Mouse (Mus musculus) forebrain, postnatal 0 days (tissue): Measurements from ENCODE around the gene Paxip1. TPM values are rescaled to one million over a fixed set of nuclear protein-coding genes. Genes with fewer than 3 reads are reported as not detected.

ENCODE experiments used
- ATAC-seq: fragments of 200-750 bp; cut with Nextera tagmentation; 2 replicates; pipeline ENCODE4 v1.8.0; 2017; ENCODE audit warnings: mild to moderate bottlenecking, moderate library complexity
- DNase-seq: peaks from one replicate; pipeline ENCODE4 v3.0.0-alpha.2; 2015
- H3K27ac ChIP-seq: fragments of 300-500 bp; sonication (generic); 2 replicates; pipeline ENCODE4 v1.5.1; 2014; ENCODE audit warnings: low read depth, mild to moderate bottlenecking, antibody characterized with exemption, low read length, moderate library complexity, mixed read lengths
- H3K27me3 ChIP-seq: fragments of 300-500 bp; sonication (generic); 2 replicates; pipeline ENCODE4 v1.6.1; 2014; ENCODE audit warnings: mild to moderate bottlenecking, low read length, mixed read lengths; ENCODE audit not compliant: insufficient read depth
- H3K36me3 ChIP-seq: fragments of 300-500 bp; sonication (generic); 2 replicates; pipeline ENCODE4 v1.6.1; 2014; ENCODE audit warnings: mild to moderate bottlenecking, moderate library complexity; ENCODE audit not compliant: insufficient read depth
- H3K4me1 ChIP-seq: fragments of 300-500 bp; sonication (generic); 2 replicates; pipeline ENCODE4 v1.6.1; 2014; ENCODE audit warnings: antibody characterized with exemption; ENCODE audit not compliant: insufficient read depth
- H3K4me2 ChIP-seq: fragments of 300-500 bp; sonication (generic); 2 replicates; pipeline ENCODE4 v1.6.1; 2014; ENCODE audit warnings: low read depth, mild to moderate bottlenecking, moderate library complexity
- H3K4me3 ChIP-seq: fragments of 300-500 bp; sonication (generic); 2 replicates; pipeline ENCODE4 v1.5.1; 2014; ENCODE audit warnings: low read depth, low read length, mixed read lengths
- H3K9ac ChIP-seq: fragments of 300-500 bp; sonication (generic); 2 replicates; pipeline ENCODE4 v1.6.1; 2014; ENCODE audit warnings: mild to moderate bottlenecking
- H3K9me3 ChIP-seq: fragments of 300-500 bp; sonication (generic); 2 replicates; pipeline ENCODE4 v1.6.1; 2016; ENCODE audit warnings: low read length
- CTCF ChIP-seq: sonication (generic); IDR thresholded peaks from 2 replicates; pipeline ENCODE4 v1.5.1; 2016; ENCODE audit warnings: antibody characterized with exemption, control low read depth, low read depth
- WGBS: fragments of 180-500 bp; shearing (Covaris S2); extraction: QIAGEN DNeasy Blood & Tissue Kit; methylation state at CpG from one replicate; pipeline ENCODE4 v1.1.7; 2014; 5-methylcytosine and 5-hydroxymethylcytosine counted together
- polyA plus RNA-seq: library from polyadenylated mRNA; unstranded; fragments of >200 nt; fragmentation: Nextera tagmentation; extraction: Ambion mirVana; gene quantifications from 2 replicates; pipeline ENCODE4 v1.2.1, GENCODE M21; 2015
- total RNA-seq: library from RNA; depleted of rRNA; stranded (reverse); fragments of >200 nt; gene quantifications from 2 replicates; pipeline ENCODE4 v1.2.3, GENCODE M21; 2014

The Paxip1 gene
- total and polyA plus RNA-seq, 2 experiments from 2014 or later, result 21.3 to 28.1 TPM

- H3K36me3 ChIP-seq, result no peaks in the 10 kb centered on the region
- no peaks in the 10 kb centered on the region for H3K9me3 ChIP-seq
- H3K27me3 ChIP-seq, result no peaks in the 10 kb centered on the region
- H3K4me1 ChIP-seq, result peaks cover 10% of the 10 kb centered on the region
- 6% methylated on average over 1 of the region's 1 CpGs for WGBS
- H3K27ac ChIP-seq, result no peak overlapping the region
- no peak overlapping the region for H3K9ac ChIP-seq
- no peak overlapping the region for H3K4me3 ChIP-seq
- no peak for ATAC-seq
- H3K4me2 ChIP-seq, result no peak overlapping the region
- TF ChIP-seq CTCF, result peak; percentile 83
- peak; percentile 69 for DNase-seq
Measured at GRCm38 (mm10) chr5:27793923-27794322, 2.4 kb upstream of the Paxip1 start.

GRCm38 (mm10) chr5:27792531-27793205, 1.2 kb upstream of the Paxip1 start:
- peaks cover 8% of the 10 kb centered on the region for H3K36me3 ChIP-seq
- no peaks in the 10 kb centered on the region for H3K27me3 ChIP-seq
- H3K27ac ChIP-seq, result no peak overlapping the region
- ATAC-seq (no peak), DNase-seq (no peak)
- peak overlapping the region; percentile 67 for H3K4me2 ChIP-seq
- no peak for TF ChIP-seq CTCF
- peak overlapping the region; percentile 85; the same call in 1 of the 2 replicates for H3K4me3 ChIP-seq
- H3K4me1 ChIP-seq, result peaks cover 10% of the 10 kb centered on the region
- 57% methylated on average over 9 of the region's 9 CpGs for WGBS
- H3K9me3 ChIP-seq, result no peaks in the 10 kb centered on the region
- H3K9ac ChIP-seq, result no peak overlapping the region

- Histone ChIP-seq H3K9ac (peak overlapping the region; percentile 83), H3K4me3 (peak overlapping the region; percentile 85), H3K36me3 (peaks cover 11% of the 10 kb centered on the region), H3K27ac (peak overlapping the region; percentile 90), H3K4me1 (peaks cover 10% of the 10 kb centered on the region), H3K27me3 (no peaks in the 10 kb centered on the region), H3K9me3 (no peaks in the 10 kb centered on the region), H3K4me2 (peak overlapping the region; percentile 67)
- no peak for TF ChIP-seq CTCF
- 13% methylated on average over 8 of the region's 8 CpGs for WGBS
- ATAC-seq, result no peak
- no peak for DNase-seq
Measured at GRCm38 (mm10) chr5:27792173-27792470, 631 bp upstream of the Paxip1 start.

GRCm38 (mm10) chr5:27790910-27791288, 592 bp downstream of the Paxip1 start:
- ATAC-seq, result peak; percentile 79
- Histone ChIP-seq H3K4me2 (peak overlapping the region; percentile 67), H3K27ac (peak overlapping the region; percentile 90), H3K36me3 (peaks cover 19% of the 10 kb centered on the region), H3K9me3 (no peaks in the 10 kb centered on the region), H3K4me3 (peak overlapping the region; percentile 85), H3K9ac (peak overlapping the region; percentile 83), H3K4me1 (peaks cover 10% of the 10 kb centered on the region), H3K27me3 (no peaks in the 10 kb centered on the region)
- WGBS, result 1% methylated on average over 45 of the region's 47 CpGs
- DNase-seq, result peak; percentile 82
- no peak for TF ChIP-seq CTCF

GRCm38 (mm10) chr5:27790086-27790909, 1.2 kb downstream of the Paxip1 start:
- Histone ChIP-seq H3K4me2 (peak overlapping the region; percentile 67), H3K27me3 (no peaks in the 10 kb centered on the region), H3K9me3 (no peaks in the 10 kb centered on the region), H3K27ac (peak overlapping the region; percentile 90; the same call in 1 of the 2 replicates), H3K9ac (peak overlapping the region; percentile 83), H3K4me1 (peaks cover 10% of the 10 kb centered on the region), H3K4me3 (peak overlapping the region; percentile 85), H3K36me3 (peaks cover 25% of the 10 kb centered on the region)
- ATAC-seq (no peak), DNase-seq (no peak)
- WGBS, result 15% methylated on average over 21 of the region's 21 CpGs
- no peak for TF ChIP-seq CTCF

GRCm38 (mm10) chr5:27789586-27789985, 1.9 kb downstream of the Paxip1 start:
- Histone ChIP-seq H3K36me3 (peaks cover 28% of the 10 kb centered on the region), H3K4me2 (peak overlapping the region; percentile 67), H3K4me3 (no peak overlapping the region), H3K9me3 (no peaks in the 10 kb centered on the region), H3K4me1 (peaks cover 10% of the 10 kb centered on the region), H3K27ac (no peak overlapping the region), H3K9ac (peak overlapping the region; percentile 83; the same call in 1 of the 2 replicates), H3K27me3 (no peaks in the 10 kb centered on the region)
- TF ChIP-seq CTCF, result no peak
- WGBS, result 70% methylated on average over 10 of the region's 10 CpGs
- DNase-seq (no peak), ATAC-seq (no peak)

GRCm38 (mm10) chr5:27783381-27783780, 8.1 kb downstream of the Paxip1 start:
- WGBS, result 94% methylated on average over 9 of the region's 9 CpGs
- H3K27ac ChIP-seq, result no peak overlapping the region
- no peaks in the 10 kb centered on the region for H3K4me1 ChIP-seq
- no peaks in the 10 kb centered on the region for H3K9me3 ChIP-seq
- no peak overlapping the region for H3K4me3 ChIP-seq
- H3K9ac ChIP-seq, result no peak overlapping the region
- no peaks in the 10 kb centered on the region for H3K27me3 ChIP-seq
- ATAC-seq, result no peak
- no peak for DNase-seq
- no peak overlapping the region for H3K4me2 ChIP-seq
- H3K36me3 ChIP-seq, result peaks cover 60% of the 10 kb centered on the region
- TF ChIP-seq CTCF, result no peak
